Mouse (Mus musculus) midbrain, embryonic 12.5 days (tissue): ENCODE results near the gene C730034F03Rik. TPM values are rescaled to one million over a fixed set of nuclear protein-coding genes. Genes with fewer than 3 reads are reported as not detected.

Source experiments
- ATAC-seq: fragments of 200-750 bp; cut with Nextera tagmentation; 2 replicates; pipeline ENCODE4 v1.8.0; 2017; ENCODE audit warnings: low read depth, moderate TSS enrichment, moderate library complexity; ENCODE audit not compliant: low FRiP score
- H3K27ac ChIP-seq: fragments of 300-500 bp; sonication (generic); replicated peaks from 2 replicates; pipeline ENCODE4 v1.5.1; 2016; ENCODE audit warnings: mild to moderate bottlenecking
- H3K27me3 ChIP-seq: fragments of 300-500 bp; sonication (generic); 2 replicates; pipeline ENCODE4 v1.6.1; 2016; ENCODE audit warnings: mild to moderate bottlenecking
- H3K36me3 ChIP-seq: fragments of 300-500 bp; sonication (generic); 2 replicates; pipeline ENCODE4 v1.6.1; 2016
- H3K4me1 ChIP-seq: fragments of 300-500 bp; sonication (generic); 2 replicates; pipeline ENCODE4 v1.6.1; 2016
- H3K4me2 ChIP-seq: fragments of 300-500 bp; sonication (generic); replicated peaks from 2 replicates; pipeline ENCODE4 v1.6.1; 2016; ENCODE audit warnings: mild to moderate bottlenecking, moderate library complexity
- H3K4me3 ChIP-seq: fragments of 300-500 bp; sonication (generic); 2 replicates; pipeline ENCODE4 v1.5.1; 2016; ENCODE audit warnings: mild to moderate bottlenecking
- H3K9ac ChIP-seq: fragments of 300-500 bp; sonication (generic); replicated peaks from 2 replicates; pipeline ENCODE4 v1.6.1; 2016; ENCODE audit warnings: mild to moderate bottlenecking, moderate library complexity
- H3K9me3 ChIP-seq: fragments of 300-500 bp; sonication (generic); 2 replicates; pipeline ENCODE4 v1.6.1; 2016; ENCODE audit warnings: mild to moderate bottlenecking
- WGBS: fragments of 180-500 bp; shearing (Covaris S2); methylation state at CpG from one replicate; pipeline ENCODE4 v1.1.7; 2016; 5-methylcytosine and 5-hydroxymethylcytosine counted together
- polyA plus RNA-seq: library from polyadenylated mRNA; unstranded; fragments of >200 nt; fragmentation: Nextera tagmentation; extraction: Ambion mirVana; gene quantifications from 2 replicates; pipeline ENCODE4 v1.2.1, GENCODE M21; 2016

The C730034F03Rik gene
- polyA plus RNA-seq, 1 experiment from 2014 or later = 5.7 TPM

GRCm38 (mm10) chr15:89463334-89464235 is 34.2 kb downstream of the C730034F03Rik start:
- Histone ChIP-seq H3K4me2 (no peak overlapping the region), H3K36me3 (peaks cover 45% of the 10 kb centered on the region), H3K9ac (no peak overlapping the region), H3K27ac (no peak overlapping the region), H3K27me3 (no peaks in the 10 kb centered on the region), H3K4me1 (peaks cover 5% of the 10 kb centered on the region; the same call in 1 of the 2 replicates), H3K4me3 (no peak overlapping the region), H3K9me3 (no peaks in the 10 kb centered on the region)
- ATAC-seq = no peak
- WGBS = 66% methylated on average over 5 of the region's 5 CpGs

- Histone ChIP-seq H3K4me3 (no peak overlapping the region), H3K4me1 (peaks cover 5% of the 10 kb centered on the region; the same call in 1 of the 2 replicates), H3K36me3 (peaks cover 34% of the 10 kb centered on the region), H3K27me3 (no peaks in the 10 kb centered on the region), H3K9ac (no peak overlapping the region), H3K9me3 (no peaks in the 10 kb centered on the region), H3K27ac (peak overlapping the region; percentile 30; the same call in 1 of the 2 replicates), H3K4me2 (no peak overlapping the region)
- ATAC-seq = peak; percentile 42; the same call in 1 of the 2 replicates
- WGBS = 3% methylated on average over 1 of the region's 1 CpGs
Measured at GRCm38 (mm10) chr15:89465052-89465451, 35.7 kb downstream of the C730034F03Rik start.

- Histone ChIP-seq H3K4me3 (no peak overlapping the region), H3K4me2 (no peak overlapping the region), H3K9ac (no peak overlapping the region), H3K27me3 (no peaks in the 10 kb centered on the region), H3K4me1 (peaks cover 5% of the 10 kb centered on the region; the same call in 1 of the 2 replicates), H3K36me3 (0 out of 2 replicates have a peak, but pooled peaks cover 4% of the 10 kb centered on the region), H3K9me3 (no peaks in the 10 kb centered on the region), H3K27ac (no peak overlapping the region)
- no peak for ATAC-seq
- WGBS = 29% methylated on average over 2 of the region's 2 CpGs
Measured at GRCm38 (mm10) chr15:89468577-89468976, 39.2 kb downstream of the C730034F03Rik start.

- Histone ChIP-seq H3K36me3 (no peaks in the 10 kb centered on the region), H3K4me3 (no peak overlapping the region), H3K9me3 (no peaks in the 10 kb centered on the region), H3K27ac (no peak overlapping the region), H3K9ac (no peak overlapping the region), H3K4me1 (peaks cover 13% of the 10 kb centered on the region), H3K27me3 (peaks cover 7% of the 10 kb centered on the region), H3K4me2 (no peak overlapping the region)
- 92% methylated on average over 4 of the region's 4 CpGs for WGBS
- ATAC-seq = no peak
Measured at GRCm38 (mm10) chr15:89471476-89471875, 42.1 kb downstream of the C730034F03Rik start.

GRCm38 (mm10) chr15:89473370-89473769 is 44.0 kb downstream of the C730034F03Rik start:
- H3K27ac ChIP-seq = no peak overlapping the region
- WGBS = 86% methylated on average over 9 of the region's 9 CpGs
- peaks cover 15% of the 10 kb centered on the region for H3K4me1 ChIP-seq
- no peak overlapping the region for H3K4me3 ChIP-seq
- H3K36me3 ChIP-seq = no peaks in the 10 kb centered on the region
- no peak for ATAC-seq
- peaks cover 17% of the 10 kb centered on the region for H3K27me3 ChIP-seq
- H3K9me3 ChIP-seq = no peaks in the 10 kb centered on the region
- no peak overlapping the region for H3K9ac ChIP-seq
- no peak overlapping the region for H3K4me2 ChIP-seq

GRCm38 (mm10) chr15:89473921-89474320 is 44.5 kb downstream of the C730034F03Rik start:
- H3K9ac ChIP-seq = no peak overlapping the region
- peaks cover 15% of the 10 kb centered on the region for H3K4me1 ChIP-seq
- no peak for ATAC-seq
- H3K27ac ChIP-seq = no peak overlapping the region
- no peaks in the 10 kb centered on the region for H3K9me3 ChIP-seq
- no peak overlapping the region for H3K4me2 ChIP-seq
- H3K27me3 ChIP-seq = peaks cover 17% of the 10 kb centered on the region
- no peak overlapping the region for H3K4me3 ChIP-seq
- 97% methylated on average over 8 of the region's 8 CpGs for WGBS
- no peaks in the 10 kb centered on the region for H3K36me3 ChIP-seq

GRCm38 (mm10) chr15:89474596-89475292 is 45.4 kb downstream of the C730034F03Rik start:
- peak overlapping the region; percentile 86; the same call in 1 of the 2 replicates for H3K4me2 ChIP-seq
- no peak overlapping the region; the same call in 1 of the 2 replicates for H3K9ac ChIP-seq

GRCm38 (mm10) chr15:89475293-89475600 is 45.9 kb downstream of the C730034F03Rik start:
- no peaks in the 10 kb centered on the region; the same call in 1 of the 2 replicates for H3K36me3 ChIP-seq
- H3K4me1 ChIP-seq = peaks cover 15% of the 10 kb centered on the region
- WGBS = 86% methylated on average over 7 of the region's 7 CpGs
- ATAC-seq = peak; percentile 1; the same call in 1 of the 2 replicates
- peak overlapping the region; percentile 68 for H3K9ac ChIP-seq
- peak overlapping the region; percentile 86 for H3K4me2 ChIP-seq
- no peaks in the 10 kb centered on the region for H3K9me3 ChIP-seq
- no peak overlapping the region for H3K27ac ChIP-seq
- H3K4me3 ChIP-seq = peak overlapping the region; percentile 51; the same call in 1 of the 2 replicates
- peaks cover 17% of the 10 kb centered on the region for H3K27me3 ChIP-seq

More at GRCm38 (mm10) chr15:89474596-89475292, 45.4 kb downstream of the C730034F03Rik start:
- H3K4me1 ChIP-seq = peaks cover 15% of the 10 kb centered on the region
- no peaks in the 10 kb centered on the region for H3K9me3 ChIP-seq
- ATAC-seq = no peak
- whole genome bisulfite sequencing = 92% methylated on average over 19 of the region's 19 CpGs
- no peak overlapping the region for H3K27ac ChIP-seq
- peaks cover 17% of the 10 kb centered on the region for H3K27me3 ChIP-seq
- H3K36me3 ChIP-seq = no peaks in the 10 kb centered on the region
- H3K4me3 ChIP-seq = no peak overlapping the region

GRCm38 (mm10) chr15:89475611-89476474 is 46.5 kb downstream of the C730034F03Rik start:
- H3K27ac ChIP-seq = peak overlapping the region; percentile 67
- 9% methylated on average over 44 of the region's 44 CpGs for WGBS
- peak; percentile 96 for ATAC-seq
- peak overlapping the region; percentile 51 for H3K4me3 ChIP-seq
- peaks cover 15% of the 10 kb centered on the region for H3K4me1 ChIP-seq
- peak overlapping the region; percentile 68 for H3K9ac ChIP-seq
- peaks cover 17% of the 10 kb centered on the region for H3K27me3 ChIP-seq
- peak overlapping the region; percentile 86 for H3K4me2 ChIP-seq
- H3K36me3 ChIP-seq = no peaks in the 10 kb centered on the region; the same call in 1 of the 2 replicates
- H3K9me3 ChIP-seq = no peaks in the 10 kb centered on the region

- Histone ChIP-seq H3K4me1 (peaks cover 15% of the 10 kb centered on the region), H3K9ac (peak overlapping the region; percentile 68), H3K27ac (peak overlapping the region; percentile 67), H3K27me3 (peaks cover 17% of the 10 kb centered on the region), H3K9me3 (no peaks in the 10 kb centered on the region), H3K36me3 (no peaks in the 10 kb centered on the region; the same call in 1 of the 2 replicates), H3K4me2 (peak overlapping the region; percentile 86), H3K4me3 (peak overlapping the region; percentile 51)
- WGBS = 12% methylated on average over 5 of the region's 5 CpGs
- no peak for ATAC-seq
Measured at GRCm38 (mm10) chr15:89476475-89476815, 47.1 kb downstream of the C730034F03Rik start.

- H3K4me1 ChIP-seq = peaks cover 15% of the 10 kb centered on the region
- peak within 1 kb of the TSS; percentile 67 for H3K27ac ChIP-seq
- WGBS = 34% methylated on average over 9 of the region's 9 CpGs
- H3K4me3 ChIP-seq = peak within 1 kb of the TSS; percentile 51
- no peaks in the 10 kb centered on the region for H3K9me3 ChIP-seq
- peaks cover 17% of the 10 kb centered on the region for H3K27me3 ChIP-seq
- ATAC-seq = no peak
- H3K9ac ChIP-seq = peak within 1 kb of the TSS; percentile 68
- H3K4me2 ChIP-seq = peak within 1 kb of the TSS; percentile 86
- H3K36me3 ChIP-seq = no peaks in the 10 kb centered on the region; the same call in 1 of the 2 replicates
Measured at GRCm38 (mm10) chr15:89477091-89477491, 47.7 kb downstream of the C730034F03Rik start, which contains the start of gene Arsa. Gene Arsa, minus strand, starts transcription at chr15:89477425.
